Mouse (Mus musculus): Measurements from ENCODE around the gene Tfec. TPM values are rescaled to one million over a fixed set of nuclear protein-coding genes. Genes with fewer than 3 reads are reported as not detected.

The Tfec gene
- polyA plus RNA-seq, 1 experiment: 0.13 TPM

GRCm38 (mm10) chr6:16883537-16884307, 14.5 kb downstream of the Tfec start:
- WGBS: 62% methylated on average over 5 of the region's 5 CpGs
- Histone ChIP-seq H3K27ac (ENCODE audit: insufficient read depth, low read depth, low read length) (no peak overlapping the region), H3K4me3 (ENCODE audit: low read depth, low read length) (no peak overlapping the region), H3K27me3 (ENCODE audit: control insufficient read depth, insufficient read depth, low read length) (no peaks in the 10 kb centered on the region), H3K4me1 (ENCODE audit: control insufficient read depth, insufficient read depth, insufficient read length, low read length) (no peaks in the 10 kb centered on the region), H3K36me3 (ENCODE audit: control insufficient read depth, insufficient read depth, low read length) (no peaks in the 10 kb centered on the region)
- no peak for TF ChIP-seq POLR2A (IDR thresholded peaks at IDR 0.05; ENCODE audit: low read depth, low read length)
- no peak for TF ChIP-seq CTCF (IDR thresholded peaks at IDR 0.05; ENCODE audit: extremely low read depth, insufficient read length, insufficient replicate concordance, low read depth, low read length)

- Histone ChIP-seq H3K4me3 (ENCODE audit: low read depth, low read length) (no peak overlapping the region), H3K4me1 (ENCODE audit: control insufficient read depth, insufficient read depth, insufficient read length, low read length) (no peaks in the 10 kb centered on the region), H3K27me3 (ENCODE audit: control insufficient read depth, insufficient read depth, low read length) (no peaks in the 10 kb centered on the region), H3K36me3 (ENCODE audit: control insufficient read depth, insufficient read depth, low read length) (no peaks in the 10 kb centered on the region), H3K27ac (ENCODE audit: insufficient read depth, low read depth, low read length) (no peak overlapping the region)
- no peak for TF ChIP-seq POLR2A (IDR thresholded peaks at IDR 0.05; ENCODE audit: low read depth, low read length)
- TF ChIP-seq CTCF (IDR thresholded peaks at IDR 0.05; ENCODE audit: extremely low read depth, insufficient read length, insufficient replicate concordance, low read depth, low read length): no peak
- WGBS: 84% methylated on average over 2 of the region's 2 CpGs
Measured at GRCm38 (mm10) chr6:16874021-16874542, 24.2 kb downstream of the Tfec start.

GRCm38 (mm10) chr6:16870067-16870466, 28.2 kb downstream of the Tfec start:
- H3K27me3 ChIP-seq (ENCODE audit: control insufficient read depth, insufficient read depth, low read length): no peaks in the 10 kb centered on the region
- TF ChIP-seq POLR2A (IDR thresholded peaks at IDR 0.05; ENCODE audit: low read depth, low read length) (no peak), CTCF (IDR thresholded peaks at IDR 0.05; ENCODE audit: extremely low read depth, insufficient read length, insufficient replicate concordance, low read depth, low read length) (no peak)
- no peak overlapping the region for H3K27ac ChIP-seq (ENCODE audit: insufficient read depth, low read depth, low read length)
- no peaks in the 10 kb centered on the region for H3K4me1 ChIP-seq (ENCODE audit: control insufficient read depth, insufficient read depth, insufficient read length, low read length)
- WGBS: 30% methylated on average over 2 of the region's 2 CpGs
- H3K36me3 ChIP-seq (ENCODE audit: control insufficient read depth, insufficient read depth, low read length): no peaks in the 10 kb centered on the region
- H3K4me3 ChIP-seq (ENCODE audit: low read depth, low read length): no peak overlapping the region

GRCm38 (mm10) chr6:16868314-16868713, 29.9 kb downstream of the Tfec start:
- Histone ChIP-seq H3K36me3 (ENCODE audit: control insufficient read depth, insufficient read depth, low read length) (no peaks in the 10 kb centered on the region), H3K27ac (ENCODE audit: insufficient read depth, low read depth, low read length) (no peak overlapping the region), H3K4me3 (ENCODE audit: low read depth, low read length) (no peak overlapping the region), H3K27me3 (ENCODE audit: control insufficient read depth, insufficient read depth, low read length) (no peaks in the 10 kb centered on the region), H3K4me1 (ENCODE audit: control insufficient read depth, insufficient read depth, insufficient read length, low read length) (no peaks in the 10 kb centered on the region)
- TF ChIP-seq CTCF (IDR thresholded peaks at IDR 0.05; ENCODE audit: extremely low read depth, insufficient read length, insufficient replicate concordance, low read depth, low read length): no peak
- TF ChIP-seq POLR2A (IDR thresholded peaks at IDR 0.05; ENCODE audit: low read depth, low read length): no peak
- 79% methylated on average over 2 of the region's 2 CpGs for WGBS

- Histone ChIP-seq H3K4me1 (ENCODE audit: control insufficient read depth, insufficient read depth, insufficient read length, low read length) (no peaks in the 10 kb centered on the region), H3K27me3 (ENCODE audit: control insufficient read depth, insufficient read depth, low read length) (no peaks in the 10 kb centered on the region), H3K27ac (ENCODE audit: insufficient read depth, low read depth, low read length) (no peak overlapping the region), H3K4me3 (ENCODE audit: low read depth, low read length) (no peak overlapping the region), H3K36me3 (ENCODE audit: control insufficient read depth, insufficient read depth, low read length) (no peaks in the 10 kb centered on the region)
- WGBS: 77% methylated on average over 6 of the region's 6 CpGs
- TF ChIP-seq CTCF (IDR thresholded peaks at IDR 0.05; ENCODE audit: extremely low read depth, insufficient read length, insufficient replicate concordance, low read depth, low read length) (no peak), POLR2A (IDR thresholded peaks at IDR 0.05; ENCODE audit: low read depth, low read length) (no peak)
Measured at GRCm38 (mm10) chr6:16862753-16863508, 35.3 kb downstream of the Tfec start.

- no peak for TF ChIP-seq CTCF (IDR thresholded peaks at IDR 0.05; ENCODE audit: extremely low read depth, insufficient read length, insufficient replicate concordance, low read depth, low read length)
- TF ChIP-seq POLR2A (IDR thresholded peaks at IDR 0.05; ENCODE audit: low read depth, low read length): no peak
- Histone ChIP-seq H3K4me1 (ENCODE audit: control insufficient read depth, insufficient read depth, insufficient read length, low read length) (no peaks in the 10 kb centered on the region), H3K27ac (ENCODE audit: insufficient read depth, low read depth, low read length) (no peak overlapping the region), H3K27me3 (ENCODE audit: control insufficient read depth, insufficient read depth, low read length) (no peaks in the 10 kb centered on the region), H3K36me3 (ENCODE audit: control insufficient read depth, insufficient read depth, low read length) (no peaks in the 10 kb centered on the region), H3K4me3 (ENCODE audit: low read depth, low read length) (no peak overlapping the region)
- WGBS: 65% methylated on average over 3 of the region's 3 CpGs
Measured at GRCm38 (mm10) chr6:16862050-16862449, 36.2 kb downstream of the Tfec start.

Data from small intestine, adult 2 months (tissue).